Mouse (Mus musculus): ENCODE results near the gene Frrs1. TPM values are rescaled to one million over a fixed set of nuclear protein-coding genes. Genes with fewer than 3 reads are reported as not detected.

Gene Frrs1
- polyA plus RNA-seq, 1 experiment from 2014 or later: 10.2 TPM

DNA sequence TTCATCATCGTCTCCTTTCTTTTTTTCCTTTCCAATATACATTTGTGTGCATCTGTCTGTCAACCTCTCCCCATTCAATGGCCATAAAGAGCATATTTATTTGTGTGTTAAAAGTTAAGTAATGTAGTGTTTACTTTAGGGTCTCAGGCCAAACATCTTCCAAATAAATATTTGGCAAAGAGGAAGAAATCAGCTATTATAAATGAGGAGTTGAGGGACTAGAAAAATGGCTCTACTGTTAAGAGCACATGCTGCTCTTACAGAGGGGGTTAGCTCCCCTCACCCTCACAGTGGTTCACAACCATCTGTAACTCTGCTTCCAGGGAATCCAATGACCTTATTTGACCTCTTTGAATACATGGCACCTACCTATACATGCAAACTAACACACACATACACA, 73.9 kb downstream of the Frrs1 start:
- Histone ChIP-seq H3K27ac (no peak overlapping the region), H3K4me2 (replicated peaks) (no peak overlapping the region), H3K27me3 (no peaks in the 10 kb centered on the region), H3K9me3 (replicated peaks) (no peaks in the 10 kb centered on the region), H3K36me3 (no peaks in the 10 kb centered on the region), H3K4me3 (no peak overlapping the region), H3K4me1 (no peaks in the 10 kb centered on the region), H3K9ac (no peak overlapping the region)
- WGBS: 88% methylated on average over 1 of the region's 1 CpGs
- ATAC-seq (ENCODE audit: low FRiP score): no peak

DNA sequence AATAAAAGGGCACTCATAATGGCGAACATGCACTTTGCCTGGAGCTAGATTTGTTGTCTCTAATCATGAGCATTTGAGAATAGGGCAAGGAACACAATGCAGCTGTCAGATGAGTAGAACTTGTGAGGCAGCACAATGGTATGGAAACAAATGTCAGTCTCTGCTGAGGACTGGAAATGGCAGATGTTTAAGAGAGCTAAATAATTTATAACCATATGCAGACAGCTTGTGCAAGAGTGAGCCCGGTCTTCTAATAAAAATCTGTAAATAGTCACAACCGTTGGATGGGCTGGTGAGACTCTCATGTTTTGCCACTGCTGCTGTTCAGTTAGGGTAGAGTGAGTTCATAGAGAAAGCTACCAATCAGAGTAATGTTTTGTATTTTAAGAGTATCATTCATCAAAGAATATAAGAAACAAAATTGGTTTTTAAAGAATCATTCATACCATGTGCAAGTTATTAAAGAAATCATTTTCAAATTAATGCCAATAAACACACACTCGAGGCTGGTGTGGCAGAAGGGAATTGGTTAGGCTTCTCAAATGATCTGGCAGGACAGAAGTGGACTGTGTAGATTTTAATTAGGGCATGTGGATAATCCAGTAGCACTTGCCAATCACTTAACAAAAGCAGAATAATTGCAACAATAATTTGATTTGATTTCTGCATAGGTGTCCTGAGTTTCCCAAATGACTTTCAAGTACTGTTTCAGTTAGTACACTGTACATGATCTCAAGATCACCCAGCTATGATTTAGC, 77.8 kb downstream of the Frrs1 start:
- no peaks in the 10 kb centered on the region for H3K4me1 ChIP-seq
- ATAC-seq (ENCODE audit: low FRiP score): no peak
- no peaks in the 10 kb centered on the region for H3K36me3 ChIP-seq
- no peak overlapping the region for H3K4me3 ChIP-seq
- no peak overlapping the region for H3K4me2 ChIP-seq (replicated peaks)
- no peak overlapping the region for H3K9ac ChIP-seq
- H3K9me3 ChIP-seq (replicated peaks): no peaks in the 10 kb centered on the region
- WGBS: 64% methylated on average over 4 of the region's 4 CpGs
- H3K27ac ChIP-seq: no peak overlapping the region
- H3K27me3 ChIP-seq: no peaks in the 10 kb centered on the region

DNA sequence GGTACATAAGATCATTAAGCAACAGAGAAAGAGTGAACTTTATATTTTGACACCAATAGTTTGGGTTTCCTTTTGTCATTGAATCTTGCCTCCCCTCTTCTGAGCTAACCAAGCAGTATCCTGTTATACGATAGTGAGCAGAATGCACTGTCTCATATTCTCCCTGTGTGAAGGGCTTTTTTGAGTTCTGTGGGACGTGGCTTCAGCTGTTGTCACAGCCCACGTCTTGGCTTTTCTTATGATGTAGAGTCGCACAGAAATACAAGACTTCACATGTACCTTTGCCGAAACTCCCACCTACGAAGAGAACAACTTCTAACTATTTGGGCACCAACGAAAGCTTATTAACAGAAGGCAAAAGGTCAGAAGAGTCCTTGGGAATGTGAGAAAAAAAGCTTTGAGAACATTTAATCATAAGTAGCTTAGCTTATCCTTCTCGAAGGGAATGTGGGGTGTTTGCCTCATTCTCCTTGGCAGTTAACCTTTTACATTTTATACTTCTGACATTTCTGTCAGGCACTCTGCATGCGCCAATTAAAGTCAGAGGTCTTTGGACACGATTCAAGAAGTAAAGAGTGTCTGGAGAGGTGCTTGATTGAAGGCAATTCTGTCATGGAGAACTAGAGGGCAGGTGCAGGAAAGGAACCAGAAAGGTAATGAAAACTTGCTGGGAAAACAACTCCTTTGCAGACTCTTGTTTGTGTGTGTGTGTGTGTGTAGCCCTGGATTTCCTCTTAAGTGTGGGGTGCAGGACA, 81.7 kb downstream of the Frrs1 start:
- Histone ChIP-seq H3K4me3 (no peak overlapping the region), H3K27ac (no peak overlapping the region), H3K4me2 (replicated peaks) (no peak overlapping the region), H3K27me3 (no peaks in the 10 kb centered on the region), H3K9ac (no peak overlapping the region), H3K36me3 (no peaks in the 10 kb centered on the region), H3K9me3 (replicated peaks) (no peaks in the 10 kb centered on the region), H3K4me1 (no peaks in the 10 kb centered on the region)
- WGBS: 79% methylated on average over 10 of the region's 10 CpGs
- no peak for ATAC-seq (ENCODE audit: low FRiP score)

DNA sequence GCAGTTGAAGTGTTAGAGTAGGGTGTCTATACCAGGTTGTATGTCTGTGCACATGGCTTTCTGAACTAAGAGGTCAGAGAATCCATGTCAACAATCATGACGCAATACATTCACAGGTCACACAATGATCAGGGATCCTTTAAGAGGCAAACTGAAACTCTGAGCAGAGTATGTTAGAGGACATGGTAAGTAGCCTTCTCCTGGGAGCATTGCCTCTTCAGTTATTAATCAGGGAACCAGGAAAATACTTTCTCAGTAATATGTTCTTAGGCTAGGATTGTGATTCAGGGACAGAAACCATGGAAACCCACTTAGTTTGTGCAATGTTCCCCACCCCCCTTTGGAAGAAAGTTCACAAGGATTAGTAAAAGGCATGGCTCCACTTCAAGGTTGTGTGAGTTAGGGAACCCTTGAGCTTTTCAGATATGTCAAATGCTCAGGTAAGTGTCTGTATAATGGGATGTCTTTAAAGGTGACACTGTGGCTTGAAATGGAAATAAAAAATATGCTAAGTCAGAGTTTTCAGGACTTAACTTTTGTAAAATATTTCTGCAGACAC, 82.4 kb downstream of the Frrs1 start:
- no peak for ATAC-seq (ENCODE audit: low FRiP score)
- Histone ChIP-seq H3K9me3 (replicated peaks) (no peaks in the 10 kb centered on the region), H3K4me1 (no peaks in the 10 kb centered on the region), H3K36me3 (no peaks in the 10 kb centered on the region), H3K9ac (no peak overlapping the region), H3K27me3 (no peaks in the 10 kb centered on the region), H3K4me2 (replicated peaks) (no peak overlapping the region), H3K4me3 (no peak overlapping the region), H3K27ac (no peak overlapping the region)
- 96% methylated on average over 1 of the region's 1 CpGs for WGBS

DNA sequence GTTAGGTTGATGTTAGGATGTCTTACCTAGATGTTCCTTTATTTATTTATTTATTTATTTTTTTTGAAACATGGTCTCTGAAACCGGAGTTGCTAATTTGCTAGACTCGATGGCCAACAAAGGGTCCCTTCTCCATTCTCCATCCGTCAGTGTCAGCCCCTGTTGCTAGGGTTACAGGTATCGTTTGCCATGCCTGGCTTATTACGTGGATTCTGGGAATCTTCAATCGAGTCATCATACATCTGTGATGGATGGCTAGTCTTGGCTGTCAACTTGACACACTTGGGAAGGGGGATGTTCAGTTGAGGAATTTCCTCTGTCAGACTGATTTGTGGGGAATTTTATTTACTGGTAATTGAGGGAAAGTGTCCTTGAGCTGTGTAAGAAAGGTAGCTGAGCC, 83.5 kb downstream of the Frrs1 start:
- Histone ChIP-seq H3K4me2 (replicated peaks) (no peak overlapping the region), H3K27me3 (no peaks in the 10 kb centered on the region), H3K4me1 (no peaks in the 10 kb centered on the region), H3K27ac (no peak overlapping the region), H3K36me3 (no peaks in the 10 kb centered on the region), H3K9ac (no peak overlapping the region), H3K4me3 (no peak overlapping the region), H3K9me3 (replicated peaks) (no peaks in the 10 kb centered on the region)
- WGBS: 43% methylated on average over 6 of the region's 6 CpGs
- no peak; the same call in 1 of the 2 replicates for ATAC-seq (ENCODE audit: low FRiP score)

DNA sequence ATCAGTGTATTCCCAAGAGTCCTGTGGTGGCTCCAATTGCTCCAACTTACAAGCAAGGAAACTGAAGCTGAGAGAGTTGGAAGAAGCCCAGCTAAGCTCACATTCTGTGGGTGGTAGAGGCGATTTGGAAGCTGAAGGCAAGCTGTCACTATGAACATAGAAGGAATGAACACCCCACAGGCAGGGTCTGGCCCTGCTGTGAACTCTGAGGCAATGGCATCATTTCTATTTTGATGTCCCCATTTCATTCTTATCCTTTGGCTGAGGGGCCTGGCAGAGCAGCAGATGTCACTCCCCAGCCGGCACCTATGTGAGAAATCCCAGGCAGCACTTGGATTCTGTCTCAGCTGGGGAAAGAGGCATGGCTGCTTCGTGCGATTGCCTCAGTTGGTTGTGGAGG, 84.2 kb downstream of the Frrs1 start:
- Histone ChIP-seq H3K27me3 (no peaks in the 10 kb centered on the region), H3K9ac (no peak overlapping the region), H3K4me3 (no peak overlapping the region), H3K36me3 (no peaks in the 10 kb centered on the region), H3K27ac (no peak overlapping the region), H3K4me2 (replicated peaks) (no peak overlapping the region), H3K4me1 (no peaks in the 10 kb centered on the region), H3K9me3 (replicated peaks) (no peaks in the 10 kb centered on the region)
- no peak for ATAC-seq (ENCODE audit: low FRiP score)
- WGBS: 83% methylated on average over 4 of the region's 4 CpGs

DNA sequence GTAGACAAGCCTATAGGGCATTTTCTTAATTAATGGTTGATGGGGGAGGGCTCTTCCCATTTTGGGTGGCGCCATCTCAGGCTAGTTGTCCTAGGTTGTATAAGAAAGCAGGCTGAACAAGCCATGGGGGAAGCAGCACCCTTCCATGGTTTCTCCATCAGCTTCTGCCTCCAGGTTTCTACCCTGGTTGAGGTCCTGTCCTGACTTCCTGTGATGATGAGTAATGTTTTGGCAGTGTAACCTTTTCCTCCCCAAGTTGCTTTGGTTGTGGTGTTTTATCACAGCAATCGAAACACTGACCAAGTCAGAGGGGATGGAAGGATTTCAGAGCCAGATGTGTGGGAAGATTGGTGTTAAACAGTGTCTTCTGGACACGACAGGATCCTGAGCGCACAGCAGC, 87.2 kb downstream of the Frrs1 start:
- no peak overlapping the region for H3K9ac ChIP-seq
- no peak for ATAC-seq (ENCODE audit: low FRiP score)
- no peaks in the 10 kb centered on the region for H3K9me3 ChIP-seq (replicated peaks)
- WGBS: 87% methylated on average over 4 of the region's 4 CpGs
- no peaks in the 10 kb centered on the region for H3K36me3 ChIP-seq
- H3K27me3 ChIP-seq: no peaks in the 10 kb centered on the region
- H3K4me1 ChIP-seq: no peaks in the 10 kb centered on the region
- no peak overlapping the region for H3K4me2 ChIP-seq (replicated peaks)
- H3K27ac ChIP-seq: no peak overlapping the region
- H3K4me3 ChIP-seq: no peak overlapping the region

DNA sequence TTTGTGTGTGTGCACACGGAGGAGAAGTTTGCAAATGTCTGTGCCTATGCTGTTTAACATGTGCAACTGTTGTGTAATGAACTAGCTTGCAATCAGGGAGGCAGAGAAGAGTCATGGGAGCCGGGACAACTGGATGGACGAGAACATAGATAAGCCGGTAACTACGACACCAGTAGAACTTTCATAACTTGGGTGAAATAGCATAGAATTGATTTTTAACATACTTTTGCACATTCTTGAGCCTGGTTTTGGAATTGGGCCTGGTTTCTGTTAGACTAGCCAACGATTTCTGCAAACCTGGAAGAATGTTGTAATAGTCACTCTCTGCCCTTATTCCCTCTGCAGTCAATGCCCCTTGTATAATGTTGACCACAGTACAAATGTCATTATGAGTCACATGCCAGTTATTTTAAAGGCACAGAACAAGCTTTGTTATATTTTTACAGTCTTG, 91.4 kb downstream of the Frrs1 start:
- H3K4me2 ChIP-seq (replicated peaks): no peak overlapping the region
- H3K4me3 ChIP-seq: no peak overlapping the region
- H3K27me3 ChIP-seq: no peaks in the 10 kb centered on the region
- no peaks in the 10 kb centered on the region for H3K36me3 ChIP-seq
- no peak overlapping the region for H3K27ac ChIP-seq
- H3K9me3 ChIP-seq (replicated peaks): no peaks in the 10 kb centered on the region
- H3K9ac ChIP-seq: no peak overlapping the region
- ATAC-seq (ENCODE audit: low FRiP score): no peak
- 88% methylated on average over 6 of the region's 6 CpGs for WGBS
- H3K4me1 ChIP-seq: no peaks in the 10 kb centered on the region

DNA sequence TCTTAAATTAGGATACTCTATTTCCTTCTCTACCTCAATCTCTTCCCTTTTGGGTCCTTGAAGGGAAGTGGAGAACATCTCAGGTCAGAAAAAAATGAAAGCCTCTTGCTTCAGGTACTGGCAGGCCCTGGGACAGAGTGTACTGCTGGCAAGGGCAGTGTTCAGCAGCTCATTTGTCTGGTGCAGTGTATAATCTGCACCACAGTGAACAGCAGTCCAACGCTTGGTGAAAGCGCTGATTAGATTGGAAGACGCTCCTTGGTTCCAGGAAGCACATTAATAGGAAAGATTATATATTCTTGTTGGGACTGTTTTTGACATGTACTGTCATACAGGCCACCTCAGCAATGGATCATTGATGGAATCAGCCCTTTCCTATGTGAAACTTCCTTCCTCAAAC, 92.2 kb downstream of the Frrs1 start:
- no peaks in the 10 kb centered on the region for H3K4me1 ChIP-seq
- H3K9me3 ChIP-seq (replicated peaks): no peaks in the 10 kb centered on the region
- no peaks in the 10 kb centered on the region for H3K36me3 ChIP-seq
- H3K27ac ChIP-seq: no peak overlapping the region
- H3K4me3 ChIP-seq: no peak overlapping the region
- H3K27me3 ChIP-seq: no peaks in the 10 kb centered on the region
- ATAC-seq (ENCODE audit: low FRiP score): no peak
- H3K4me2 ChIP-seq (replicated peaks): no peak overlapping the region
- WGBS: 87% methylated on average over 3 of the region's 3 CpGs
- H3K9ac ChIP-seq: no peak overlapping the region

DNA sequence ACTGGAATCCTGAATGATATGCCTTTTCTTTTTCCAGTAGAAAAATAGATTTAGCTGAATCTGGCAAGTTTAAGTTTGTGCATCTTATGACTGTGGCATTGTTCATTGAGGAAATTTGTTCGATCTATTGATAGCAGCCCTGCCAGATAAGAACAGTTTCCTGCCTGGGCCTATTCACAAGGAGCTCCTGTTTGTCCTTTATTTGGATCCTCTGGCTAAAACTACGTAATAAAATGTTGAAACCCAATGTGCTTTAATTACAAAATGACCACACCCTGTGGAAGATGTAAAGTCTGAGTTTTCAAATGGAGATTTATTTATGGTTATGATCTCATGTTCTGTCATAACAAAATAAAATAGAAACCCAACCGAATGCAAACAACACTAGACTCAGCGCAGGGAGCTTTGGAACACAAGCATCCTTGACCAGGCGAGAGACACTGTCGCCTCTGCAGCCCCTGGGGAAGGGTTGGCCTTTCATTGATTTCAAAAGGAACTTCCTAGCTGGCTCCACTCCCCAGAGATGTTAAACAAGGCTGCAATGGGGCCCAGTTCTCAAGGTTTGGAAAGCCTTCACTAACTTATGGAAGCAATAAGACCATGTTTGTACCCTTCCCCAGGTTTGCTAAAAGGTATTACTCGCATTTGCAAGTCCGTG, 93.1 kb downstream of the Frrs1 start:
- H3K36me3 ChIP-seq: no peaks in the 10 kb centered on the region
- H3K4me3 ChIP-seq: no peak overlapping the region
- 78% methylated on average over 8 of the region's 8 CpGs for WGBS
- H3K4me2 ChIP-seq (replicated peaks): no peak overlapping the region
- H3K27me3 ChIP-seq: no peaks in the 10 kb centered on the region
- ATAC-seq (ENCODE audit: low FRiP score): no peak
- no peak overlapping the region for H3K9ac ChIP-seq
- no peaks in the 10 kb centered on the region for H3K9me3 ChIP-seq (replicated peaks)
- no peaks in the 10 kb centered on the region for H3K4me1 ChIP-seq
- no peak overlapping the region for H3K27ac ChIP-seq

DNA sequence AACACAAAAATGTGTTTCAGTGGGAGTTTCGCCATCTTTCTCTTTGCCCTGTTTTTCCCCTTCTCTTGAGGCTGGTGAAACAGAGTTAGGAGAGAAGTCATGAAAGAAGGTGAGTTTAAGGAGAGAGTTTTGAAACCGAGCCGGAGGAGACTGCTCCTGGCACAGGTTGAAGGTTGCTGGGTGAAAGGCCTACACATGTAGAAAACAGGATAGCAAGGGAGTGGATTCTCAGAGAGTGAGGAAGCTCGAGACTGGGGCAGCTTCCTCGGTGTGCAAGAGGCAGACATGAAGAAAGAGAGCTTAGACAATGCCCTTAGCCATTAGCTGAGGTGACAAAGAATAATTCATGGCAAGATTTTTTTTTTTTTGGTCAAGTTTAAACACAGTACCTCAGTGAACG, 94.1 kb downstream of the Frrs1 start:
- Histone ChIP-seq H3K27me3 (no peaks in the 10 kb centered on the region), H3K36me3 (no peaks in the 10 kb centered on the region), H3K9me3 (replicated peaks) (no peaks in the 10 kb centered on the region), H3K4me2 (replicated peaks) (no peak overlapping the region), H3K4me1 (no peaks in the 10 kb centered on the region), H3K9ac (no peak overlapping the region), H3K27ac (no peak overlapping the region), H3K4me3 (no peak overlapping the region)
- 88% methylated on average over 6 of the region's 6 CpGs for WGBS
- ATAC-seq (ENCODE audit: low FRiP score): no peak

DNA sequence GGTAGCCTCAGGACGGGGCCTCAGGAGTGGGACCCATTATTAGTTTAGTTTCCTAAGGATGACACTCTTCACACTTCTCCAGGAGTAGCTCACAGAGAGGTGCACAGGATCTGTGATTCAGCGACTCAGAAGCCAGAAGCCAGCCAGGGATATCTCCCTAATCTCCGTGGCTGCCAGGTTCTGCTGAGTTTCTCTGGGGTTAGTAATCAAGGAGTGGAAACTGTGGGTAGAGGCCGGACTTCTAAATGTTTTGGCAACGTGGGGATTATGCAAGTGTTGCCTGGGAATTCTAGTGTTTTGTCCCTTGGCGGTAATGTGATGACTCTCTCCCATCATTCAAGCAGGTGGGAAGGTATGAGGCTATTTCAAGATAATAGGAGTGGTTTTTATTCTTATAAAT, 95.8 kb downstream of the Frrs1 start:
- Histone ChIP-seq H3K9ac (no peak overlapping the region), H3K36me3 (no peaks in the 10 kb centered on the region), H3K9me3 (replicated peaks) (no peaks in the 10 kb centered on the region), H3K4me2 (replicated peaks) (no peak overlapping the region), H3K27ac (no peak overlapping the region), H3K4me1 (no peaks in the 10 kb centered on the region), H3K27me3 (no peaks in the 10 kb centered on the region), H3K4me3 (no peak overlapping the region)
- ATAC-seq (ENCODE audit: low FRiP score): no peak
- 75% methylated on average over 6 of the region's 6 CpGs for WGBS

Measured in hindbrain, embryonic 12.5 days (tissue).